Comparison of ENCODE assay signal across 16 mouse cellular contexts in genomic region chr10:111695918-111696760, GRCm38 (mm10).
A peak's percentile ranks its signal among the peaks of the same experiment; 100 is the strongest.
DNase-seq lines count a peak whose midpoint lies in the region; ATAC-seq and TF ChIP-seq lines count a peak whose summit lies in the region.
"Had no signal": no experiment of that assay in that cellular context is flagged by ENCODE, and none has a peak within 500 bp of the region (broad histone marks: within the 10 kb centered on the region; RNA-seq: fewer than 3 reads in every experiment).

No protein-coding gene starts in this region.

- no peak overlapping the region for H3K9ac ChIP-seq in kidney, embryonic 16.5 days (replicated peaks; ENCODE audit: low read length)
- H3K9ac ChIP-seq in lung, postnatal 0 days (replicated peaks; ENCODE audit: low read depth): no peak overlapping the region
- H3K9ac ChIP-seq: forebrain, embryonic 12.5 days; heart, embryonic 12.5 days; limb, embryonic 13.5 days; liver, embryonic 14.5 days had no signal

- TF ChIP-seq EP300 in lung, postnatal 0 days (IDR thresholded peaks at IDR 0.05): peak; percentile 86

- WGBS in lung, adult 2 months: 65% methylated on average over 4 of the region's 4 CpGs
- 41% methylated on average over 4 of the region's 4 CpGs for WGBS in kidney, embryonic 16.5 days
- WGBS in lung, postnatal 0 days: 53% methylated on average over 4 of the region's 4 CpGs

- H3K27ac ChIP-seq in kidney, embryonic 16.5 days (ENCODE audit: low read length): peak overlapping the region; percentile 52; the same call in 1 of the 2 replicates
- H3K27ac ChIP-seq in lung, postnatal 0 days (ENCODE audit: low read length): peak overlapping the region; percentile 51
- H3K27ac ChIP-seq: forebrain, embryonic 12.5 days; layer of hippocampus, adult 2 months; limb, embryonic 13.5 days; liver, embryonic 14.5 days had no signal

- no peaks in the 10 kb centered on the region; the same call in 1 of the 2 replicates for H3K4me1 ChIP-seq in lung, adult 2 months (ENCODE audit: control insufficient read depth, insufficient read depth, low read length)
- H3K4me1 ChIP-seq in kidney, embryonic 16.5 days (ENCODE audit: insufficient read depth, low read length): peaks cover 37% of the 10 kb centered on the region
- H3K4me1 ChIP-seq in lung, postnatal 0 days (ENCODE audit: insufficient read depth, low read depth, low read length): no peaks in the 10 kb centered on the region

- intact Hi-C loops in gastrocnemius, postnatal 36 days (cut with DNase I): no loop called here

- no peaks in the 10 kb centered on the region for H3K9me3 ChIP-seq in kidney, embryonic 16.5 days (ENCODE audit: low read length)
- H3K9me3 ChIP-seq in lung, postnatal 0 days (ENCODE audit: low read length): no peaks in the 10 kb centered on the region
- H3K9me3 ChIP-seq: forebrain, embryonic 12.5 days; heart, embryonic 12.5 days; limb, embryonic 13.5 days had no signal

- no peak for TF ChIP-seq CTCF in lung, adult 2 months (IDR thresholded peaks at IDR 0.05; ENCODE audit: insufficient read depth, low read length)
- TF ChIP-seq CTCF in lung, postnatal 0 days (IDR thresholded peaks at IDR 0.05): no peak

- H3K27me3 ChIP-seq in kidney, embryonic 16.5 days (ENCODE audit: insufficient read depth, low read length): no peaks in the 10 kb centered on the region
- no peaks in the 10 kb centered on the region for H3K27me3 ChIP-seq in lung, postnatal 0 days (replicated peaks; ENCODE audit: insufficient read depth, low read length)
- H3K27me3 ChIP-seq: forebrain, embryonic 12.5 days; heart, embryonic 12.5 days; limb, embryonic 13.5 days had no signal

- no peak for TF ChIP-seq POLR2A in lung, adult 2 months (IDR thresholded peaks at IDR 0.05; ENCODE audit: borderline replicate concordance, extremely low read depth, low read depth, low read length)

- peak; percentile 30 to 41 for DNase-seq in lung, adult 18-20 months
- no peak for DNase-seq in lung, adult 2 months
- DNase-seq in lung, postnatal 0 days (ENCODE audit: low spot score): peak; percentile 90
- DNase-seq in urinary bladder, postnatal 4 days (ENCODE audit: low spot score in 2 of 2): no peak
- DNase-seq in gastrocnemius, postnatal 36 days: no peak
- DNase-seq: cerebellum, postnatal 25 days; gastrocnemius, postnatal 25 days; heart, postnatal 36 days had no signal

- ATAC-seq in kidney, embryonic 16.5 days (ENCODE audit: low FRiP score, low TSS enrichment): peak; percentile 76
- peak; percentile 85 for ATAC-seq in lung, postnatal 0 days
- no peak for ATAC-seq in megakaryocyte, adult 5-6 weeks (ENCODE audit: poor library complexity, severe bottlenecking)
- ATAC-seq: midbrain, embryonic 16.5 days had no signal

- no peak overlapping the region for H3K4me3 ChIP-seq in lung, adult 2 months (replicated peaks; ENCODE audit: extremely low read depth, low read depth, low read length)
- no peak overlapping the region for H3K4me3 ChIP-seq in kidney, embryonic 16.5 days (ENCODE audit: low read length)
- no peak overlapping the region for H3K4me3 ChIP-seq in lung, postnatal 0 days (ENCODE audit: low read depth, low read length)
- H3K4me3 ChIP-seq: forebrain, embryonic 12.5 days; heart, embryonic 12.5 days; layer of hippocampus, adult 2 months; limb, embryonic 13.5 days had no signal

- H3K4me2 ChIP-seq in kidney, embryonic 16.5 days (replicated peaks; ENCODE audit: low read depth, low read length): no peak overlapping the region
- no peak overlapping the region for H3K4me2 ChIP-seq in lung, postnatal 0 days (replicated peaks; ENCODE audit: low read depth, low read length)
- H3K4me2 ChIP-seq: forebrain, embryonic 12.5 days; heart, embryonic 12.5 days; limb, embryonic 13.5 days had no signal

- H3K36me3 ChIP-seq in kidney, embryonic 16.5 days (ENCODE audit: insufficient read depth, low read length): no peaks in the 10 kb centered on the region
- no peaks in the 10 kb centered on the region for H3K36me3 ChIP-seq in lung, postnatal 0 days (ENCODE audit: insufficient read depth, low read length)
- H3K36me3 ChIP-seq: forebrain, embryonic 12.5 days; heart, embryonic 12.5 days; limb, embryonic 13.5 days had no signal

Comparison
In these comparisons a context has a peak if more than half of its experiments do, and no peak if none do; other contexts are left out.
1. DNase-seq: peak in lung, adult 18-20 months (2 of 2) and lung, postnatal 0 days (single experiment); none in lung, adult 2 months (single experiment), urinary bladder, postnatal 4 days (0 of 2) and gastrocnemius, postnatal 36 days (0 of 2).